Mouse (Mus musculus): ENCODE measurements at regions not wholly inside any gene's neighbourhood (a gene's known extent, or its start where the extent isn't known, plus 50 kb on each side); places are given as distances from the start of the nearest gene placed in this dataset.

DNA sequence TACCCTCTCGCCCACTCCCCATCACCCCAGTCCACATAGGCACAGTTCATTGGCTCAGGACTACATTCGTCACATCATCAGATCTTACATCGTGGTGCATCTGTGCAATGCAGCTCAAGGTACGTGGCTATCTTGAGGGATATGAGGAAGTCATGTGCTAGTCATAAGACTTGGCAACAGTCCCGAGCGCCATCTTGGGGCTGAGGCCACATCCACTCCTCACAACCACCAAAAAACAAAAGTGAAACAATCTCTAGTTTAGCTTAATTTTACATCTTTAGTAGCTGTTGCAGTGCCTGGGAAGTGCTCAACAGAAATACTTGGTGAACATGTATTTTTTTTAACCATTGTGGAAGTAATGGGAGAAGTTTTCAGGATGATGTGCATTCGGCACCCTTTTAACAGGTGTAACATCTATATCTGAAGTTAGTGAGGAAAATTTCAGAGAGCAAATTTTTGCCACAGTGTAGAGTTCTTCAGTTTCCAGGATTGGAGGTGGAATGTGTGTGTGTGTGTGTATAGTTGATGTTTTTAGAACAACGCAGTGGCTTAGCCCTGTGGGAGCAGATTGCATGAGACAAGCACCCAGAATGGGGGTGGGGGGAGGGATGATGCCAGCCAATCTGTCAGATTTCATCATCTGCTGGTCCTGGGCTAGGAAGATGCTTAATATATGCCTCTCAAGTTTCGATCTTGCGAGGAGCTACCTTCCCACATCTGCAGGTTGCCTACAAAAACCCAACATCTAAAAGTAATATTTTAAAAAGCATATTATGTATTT, 716.4 kb upstream of the 4930444P10Rik start:
- H3K36me3 ChIP-seq (ENCODE audit: control insufficient read depth, insufficient read depth) = no peaks in the 10 kb centered on the region
- peak; percentile 45; the same call in 1 of the 2 replicates for ATAC-seq
- no peaks in the 10 kb centered on the region for H3K9me3 ChIP-seq (ENCODE audit: control insufficient read depth, low read length)
- H3K9ac ChIP-seq (replicated peaks; ENCODE audit: low read depth, low read length) = no peak overlapping the region
- H3K4me2 ChIP-seq (ENCODE audit: low read length) = no peak overlapping the region
- no peak overlapping the region for H3K27ac ChIP-seq (ENCODE audit: low read length)
- H3K4me1 ChIP-seq (replicated peaks; ENCODE audit: control insufficient read depth, insufficient read depth, low read length) = no peaks in the 10 kb centered on the region
- H3K4me3 ChIP-seq (replicated peaks; ENCODE audit: low read length) = no peak overlapping the region
- no peaks in the 10 kb centered on the region for H3K27me3 ChIP-seq (replicated peaks; ENCODE audit: control insufficient read depth, insufficient read depth, low read length)
- 92% methylated on average over 10 of the region's 10 CpGs for whole genome bisulfite sequencing

GRCm38 (mm10) chr1:16798292-16798691, 705.2 kb upstream of the 4930444P10Rik start:
- Histone ChIP-seq H3K9ac (replicated peaks; ENCODE audit: low read depth, low read length) (no peak overlapping the region), H3K27me3 (replicated peaks; ENCODE audit: control insufficient read depth, insufficient read depth, low read length) (no peaks in the 10 kb centered on the region), H3K4me2 (ENCODE audit: low read length) (no peak overlapping the region), H3K4me1 (replicated peaks; ENCODE audit: control insufficient read depth, insufficient read depth, low read length) (no peaks in the 10 kb centered on the region), H3K9me3 (ENCODE audit: control insufficient read depth, low read length) (no peaks in the 10 kb centered on the region), H3K27ac (ENCODE audit: low read length) (no peak overlapping the region), H3K4me3 (replicated peaks; ENCODE audit: low read length) (no peak overlapping the region), H3K36me3 (ENCODE audit: control insufficient read depth, insufficient read depth) (no peaks in the 10 kb centered on the region)
- ATAC-seq = peak; percentile 84; the same call in 1 of the 2 replicates
- WGBS = 72% methylated on average over 6 of the region's 6 CpGs

- Histone ChIP-seq H3K9me3 (ENCODE audit: control insufficient read depth, low read length) (no peaks in the 10 kb centered on the region), H3K4me2 (ENCODE audit: low read length) (no peak overlapping the region), H3K27me3 (replicated peaks; ENCODE audit: control insufficient read depth, insufficient read depth, low read length) (no peaks in the 10 kb centered on the region), H3K36me3 (ENCODE audit: control insufficient read depth, insufficient read depth) (no peaks in the 10 kb centered on the region), H3K4me3 (replicated peaks; ENCODE audit: low read length) (no peak overlapping the region), H3K9ac (replicated peaks; ENCODE audit: low read depth, low read length) (no peak overlapping the region), H3K4me1 (replicated peaks; ENCODE audit: control insufficient read depth, insufficient read depth, low read length) (no peaks in the 10 kb centered on the region), H3K27ac (ENCODE audit: low read length) (no peak overlapping the region)
- ATAC-seq = no peak
- WGBS = 92% methylated on average over 1 of the region's 1 CpGs
Measured at GRCm38 (mm10) chr1:16796449-16796848, 703.3 kb upstream of the 4930444P10Rik start.

DNA sequence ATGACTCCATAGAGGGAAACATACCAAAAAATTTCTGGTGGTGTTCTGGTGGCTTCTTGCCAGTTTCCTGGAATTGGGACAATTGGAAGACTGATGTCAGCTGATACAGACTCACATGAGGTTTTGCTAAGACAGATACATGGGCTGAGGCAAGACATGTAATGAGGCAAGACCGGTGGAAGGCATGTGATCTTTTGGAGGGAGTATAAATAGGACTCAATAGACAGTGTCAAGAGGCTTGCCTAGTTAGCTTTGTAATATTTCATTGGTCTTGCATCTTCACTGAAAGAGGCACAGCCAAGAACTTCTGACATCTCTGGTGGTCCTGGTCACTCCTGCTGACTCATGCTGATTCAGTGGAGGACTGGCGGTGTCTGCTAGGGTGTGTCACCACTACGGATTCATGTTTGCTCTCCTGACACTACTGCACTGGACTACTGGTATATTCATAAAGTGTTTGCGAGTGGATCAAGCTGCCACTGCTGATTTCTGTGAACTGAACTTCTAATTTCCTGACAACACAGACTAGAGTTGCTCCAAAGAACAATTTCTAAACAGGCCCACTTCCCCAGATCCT, 697.7 kb upstream of the 4930444P10Rik start:
- H3K27ac ChIP-seq (ENCODE audit: low read length) = no peak overlapping the region
- no peaks in the 10 kb centered on the region for H3K4me1 ChIP-seq (replicated peaks; ENCODE audit: control insufficient read depth, insufficient read depth, low read length)
- no peak overlapping the region for H3K9ac ChIP-seq (replicated peaks; ENCODE audit: low read depth, low read length)
- H3K27me3 ChIP-seq (replicated peaks; ENCODE audit: control insufficient read depth, insufficient read depth, low read length) = no peaks in the 10 kb centered on the region
- H3K4me2 ChIP-seq (ENCODE audit: low read length) = no peak overlapping the region
- ATAC-seq = no peak
- WGBS = 94% methylated on average over 4 of the region's 4 CpGs
- H3K9me3 ChIP-seq (ENCODE audit: control insufficient read depth, low read length) = no peaks in the 10 kb centered on the region
- no peaks in the 10 kb centered on the region for H3K36me3 ChIP-seq (ENCODE audit: control insufficient read depth, insufficient read depth)
- no peak overlapping the region for H3K4me3 ChIP-seq (replicated peaks; ENCODE audit: low read length)

DNA sequence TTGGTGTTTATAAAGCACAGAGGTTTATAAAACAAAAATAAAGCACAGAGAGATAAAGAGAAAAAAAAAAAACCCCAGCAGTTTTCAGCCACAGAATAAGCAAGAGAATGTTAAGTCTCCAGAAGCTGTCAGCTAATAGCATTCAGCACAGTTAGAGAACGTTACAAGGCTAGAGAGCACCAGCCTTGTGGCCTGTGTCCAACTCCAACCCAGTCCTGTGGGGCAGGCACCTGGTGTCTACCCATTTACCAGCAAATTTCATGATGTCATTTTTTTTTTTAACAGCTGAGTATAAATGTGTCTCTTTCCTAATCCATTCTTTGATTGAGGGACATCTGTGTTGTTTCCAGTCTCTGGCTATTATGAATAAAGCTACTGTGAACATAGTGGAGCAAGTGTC, 686.7 kb upstream of the 4930444P10Rik start:
- WGBS = 28% methylated on average over 1 of the region's 1 CpGs
- ATAC-seq = no peak
- no peak overlapping the region for H3K27ac ChIP-seq (ENCODE audit: low read length)

DNA sequence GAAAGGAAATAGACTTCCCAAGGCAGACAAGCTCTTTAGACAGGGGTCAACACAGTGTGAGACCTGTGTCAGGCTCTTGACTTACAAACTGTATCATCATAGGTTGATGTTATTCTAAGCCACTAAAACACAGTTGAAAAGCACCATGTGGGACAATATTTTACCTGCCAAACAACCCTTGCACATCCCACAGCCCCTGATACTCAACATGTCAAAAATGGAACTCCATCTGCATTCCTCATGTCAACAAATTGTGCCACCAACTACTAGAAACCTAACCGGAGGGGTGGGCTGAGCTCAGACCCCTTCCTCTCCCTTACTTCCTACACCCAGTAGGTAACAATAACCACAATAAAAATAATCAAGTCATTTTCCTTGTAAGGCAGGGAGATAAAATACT, 667.8 kb upstream of the 4930444P10Rik start:
- H3K4me2 ChIP-seq (ENCODE audit: low read length) = no peak overlapping the region
- no peak overlapping the region for H3K9ac ChIP-seq (replicated peaks; ENCODE audit: low read depth, low read length)
- ATAC-seq = no peak
- no peaks in the 10 kb centered on the region for H3K9me3 ChIP-seq (ENCODE audit: control insufficient read depth, low read length)
- 88% methylated on average over 1 of the region's 1 CpGs for WGBS
- H3K27me3 ChIP-seq (replicated peaks; ENCODE audit: control insufficient read depth, insufficient read depth, low read length) = no peaks in the 10 kb centered on the region
- no peaks in the 10 kb centered on the region for H3K36me3 ChIP-seq (ENCODE audit: control insufficient read depth, insufficient read depth)
- H3K4me1 ChIP-seq (replicated peaks; ENCODE audit: control insufficient read depth, insufficient read depth, low read length) = no peaks in the 10 kb centered on the region
- no peak overlapping the region for H3K4me3 ChIP-seq (replicated peaks; ENCODE audit: low read length)
- no peak overlapping the region for H3K27ac ChIP-seq (ENCODE audit: low read length)

More for the DNA sequence above, 686.7 kb upstream of the 4930444P10Rik start:
- Histone ChIP-seq H3K27me3 (replicated peaks; ENCODE audit: control insufficient read depth, insufficient read depth, low read length) (no peaks in the 10 kb centered on the region), H3K4me1 (replicated peaks; ENCODE audit: control insufficient read depth, insufficient read depth, low read length) (no peaks in the 10 kb centered on the region), H3K9me3 (ENCODE audit: control insufficient read depth, low read length) (no peaks in the 10 kb centered on the region), H3K4me3 (replicated peaks; ENCODE audit: low read length) (no peak overlapping the region), H3K4me2 (ENCODE audit: low read length) (no peak overlapping the region), H3K36me3 (ENCODE audit: control insufficient read depth, insufficient read depth) (no peaks in the 10 kb centered on the region), H3K9ac (replicated peaks; ENCODE audit: low read depth, low read length) (no peak overlapping the region)
